Mouse (Mus musculus) urinary bladder, postnatal 10 days (tissue): ENCODE results near the gene Clybl.

ENCODE experiments used
- DNase-seq: peaks from one replicate; pipeline ENCODE4 v3.0.0; 2022; ENCODE audit warnings: low spot score

Gene Clybl

DNA sequence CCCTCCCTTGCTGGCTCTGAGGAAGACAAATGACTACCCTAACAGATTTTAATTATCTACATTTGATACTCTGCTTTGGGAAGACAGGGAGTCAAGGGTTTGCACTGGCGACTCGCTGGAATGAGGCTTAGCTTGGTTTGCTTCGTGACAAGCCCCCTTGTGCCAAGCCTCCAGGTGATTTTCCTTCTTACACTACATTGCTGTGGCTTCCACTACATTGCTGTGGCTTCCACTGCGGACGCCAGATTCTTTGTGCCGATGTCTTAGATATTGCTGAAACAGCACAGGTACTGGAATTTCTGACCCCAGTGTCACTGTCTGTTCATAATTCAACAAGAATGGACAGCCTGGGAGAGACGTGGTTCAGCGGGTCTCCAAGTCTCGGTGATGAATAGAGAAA, 180.3 kb downstream of the Clybl start:
- no peak for DNase-seq

DNA sequence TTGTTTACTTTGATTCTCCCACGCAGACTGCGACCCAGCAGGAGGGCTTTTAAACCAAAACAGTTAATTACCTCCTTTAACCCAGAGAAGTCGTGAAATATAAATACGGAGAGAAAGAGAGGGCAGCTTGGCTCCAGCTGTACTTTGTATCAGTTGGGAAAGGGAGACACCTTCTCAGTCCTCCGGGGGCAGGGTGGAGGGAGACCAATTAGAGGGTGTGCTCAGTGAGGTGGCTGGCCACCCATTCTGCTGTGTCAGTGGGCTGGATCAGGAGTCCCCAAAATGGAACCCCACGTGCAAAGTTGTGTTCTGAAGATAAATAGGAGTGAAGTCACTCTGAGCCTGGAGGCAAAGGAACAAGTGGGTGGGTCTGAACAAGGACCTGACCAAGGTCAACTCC, 181.7 kb downstream of the Clybl start:
- no peak for DNase-seq

- DNase-seq, result no peak
Measured at GRCm38 (mm10) chr14:122364026-122364425, 182.5 kb downstream of the Clybl start.

GRCm38 (mm10) chr14:122367252-122367868, 185.9 kb downstream of the Clybl start:
- no peak for DNase-seq

- no peak for DNase-seq
Measured at GRCm38 (mm10) chr14:122367882-122368418, 186.4 kb downstream of the Clybl start.

GRCm38 (mm10) chr14:122368501-122368900, 187.0 kb downstream of the Clybl start:
- DNase-seq, result no peak

DNA sequence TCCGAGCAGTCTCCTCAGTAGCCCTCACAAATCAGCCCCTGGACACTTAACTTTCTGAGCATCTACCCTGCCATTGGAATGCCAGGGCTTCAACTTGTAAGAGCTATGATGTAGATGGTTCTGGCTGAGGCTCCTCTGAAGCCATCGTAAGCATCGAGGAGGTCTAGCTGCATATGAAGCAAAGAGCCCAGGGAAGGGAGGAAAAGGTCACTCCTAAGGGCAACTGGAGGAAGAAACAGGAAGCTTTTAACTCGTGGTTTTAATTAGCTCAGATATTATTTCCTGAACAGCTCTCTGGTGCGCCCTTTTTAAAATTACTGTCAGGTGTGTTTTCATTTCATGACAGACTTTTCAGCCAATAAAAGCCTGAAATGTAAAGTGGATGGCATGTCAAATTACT, 190.5 kb downstream of the Clybl start:
- DNase-seq, result no peak

DNA sequence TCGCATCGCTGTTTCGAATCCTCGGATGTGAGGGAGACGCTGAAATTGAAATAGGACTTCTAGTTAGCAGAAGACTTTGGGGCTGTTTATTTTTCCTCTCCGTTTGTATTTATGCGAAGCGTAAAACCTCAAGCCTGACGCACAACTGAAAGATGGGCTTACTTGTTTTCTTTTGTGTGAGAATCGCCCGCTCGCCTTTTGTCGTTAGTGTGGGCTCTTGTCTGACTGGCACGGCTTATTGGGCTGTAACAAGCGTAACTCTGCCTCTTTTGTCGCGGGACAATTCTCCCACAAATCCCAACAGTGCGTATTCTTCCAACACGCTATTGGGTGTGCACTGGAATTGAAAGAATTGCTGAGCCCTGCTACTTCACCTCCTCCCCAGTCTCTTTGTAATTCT, 192.0 kb downstream of the Clybl start:
- DNase-seq, result no peak

GRCm38 (mm10) chr14:122374285-122374997, 192.9 kb downstream of the Clybl start:
- no peak for DNase-seq

DNA sequence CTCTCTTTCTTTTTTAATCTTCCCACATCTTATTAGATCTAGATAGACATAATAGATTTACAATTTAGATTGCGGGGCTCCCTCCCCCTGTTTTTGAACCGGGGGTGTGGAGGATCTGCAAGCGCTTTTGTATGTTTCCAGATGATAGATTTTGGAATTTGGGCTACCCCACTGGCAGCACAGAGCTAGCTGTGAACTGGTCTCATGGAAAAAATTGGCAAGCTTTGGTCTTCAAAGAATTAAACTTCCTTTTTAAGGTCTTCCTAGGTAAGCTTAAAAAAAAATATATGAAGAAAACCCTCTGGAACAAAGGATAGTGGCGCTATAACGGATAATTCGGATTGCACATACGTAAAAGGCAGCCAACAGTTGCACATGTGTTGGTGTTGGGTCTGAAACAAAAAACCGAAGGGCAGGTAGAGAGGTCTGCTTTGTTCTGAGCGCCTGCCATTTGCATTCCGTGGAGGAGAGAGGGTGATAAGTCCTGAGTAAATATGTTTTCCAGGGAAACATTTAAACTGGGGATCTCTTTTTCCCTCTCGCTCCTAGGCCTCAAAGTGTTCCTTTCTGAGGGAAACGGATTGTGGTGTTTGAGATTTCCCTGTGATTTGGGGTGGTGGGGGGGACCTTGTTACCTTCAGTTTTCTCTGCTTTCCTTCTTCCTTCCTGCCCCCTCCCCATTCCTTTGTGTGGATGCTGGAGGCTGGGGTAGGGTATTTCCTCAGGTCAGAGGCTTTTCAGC, 193.7 kb downstream of the Clybl start:
- DNase-seq, result no peak

DNA sequence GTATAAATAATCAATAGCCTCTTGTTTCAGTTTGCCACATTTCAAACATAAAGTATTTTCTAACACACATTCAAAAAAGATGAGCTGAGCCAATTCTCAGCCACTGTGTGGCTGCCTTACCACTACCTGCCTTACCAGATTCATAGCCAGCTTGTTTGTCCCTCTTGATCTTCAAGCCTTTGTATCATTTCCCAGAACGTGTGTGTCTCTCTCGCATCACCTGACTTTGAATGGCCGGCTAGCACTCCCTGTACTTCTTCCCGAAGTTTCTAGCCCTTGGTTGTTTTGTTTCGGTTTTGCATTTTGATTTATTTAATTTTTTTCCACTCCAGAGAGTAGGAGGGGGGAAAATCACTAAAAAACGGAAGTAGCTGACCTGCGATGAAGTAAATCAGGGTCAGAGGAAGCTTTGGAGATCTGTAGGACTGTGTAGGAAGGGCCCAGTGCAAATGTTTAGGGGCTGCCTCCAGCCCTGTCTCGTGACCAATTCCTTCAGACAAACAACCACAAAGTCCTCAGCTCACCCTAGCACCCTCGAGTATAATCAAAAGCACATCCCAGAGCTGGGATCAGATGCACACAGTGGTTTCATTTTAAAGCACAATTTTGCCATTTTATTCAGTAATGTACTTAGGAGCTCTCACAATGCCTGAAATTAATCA, 195.1 kb downstream of the Clybl start:
- DNase-seq, result no peak

GRCm38 (mm10) chr14:122377681-122378080, 196.2 kb downstream of the Clybl start:
- DNase-seq, result no peak

- DNase-seq, result no peak
Measured at GRCm38 (mm10) chr14:122379076-122379475, 197.6 kb downstream of the Clybl start.

DNA sequence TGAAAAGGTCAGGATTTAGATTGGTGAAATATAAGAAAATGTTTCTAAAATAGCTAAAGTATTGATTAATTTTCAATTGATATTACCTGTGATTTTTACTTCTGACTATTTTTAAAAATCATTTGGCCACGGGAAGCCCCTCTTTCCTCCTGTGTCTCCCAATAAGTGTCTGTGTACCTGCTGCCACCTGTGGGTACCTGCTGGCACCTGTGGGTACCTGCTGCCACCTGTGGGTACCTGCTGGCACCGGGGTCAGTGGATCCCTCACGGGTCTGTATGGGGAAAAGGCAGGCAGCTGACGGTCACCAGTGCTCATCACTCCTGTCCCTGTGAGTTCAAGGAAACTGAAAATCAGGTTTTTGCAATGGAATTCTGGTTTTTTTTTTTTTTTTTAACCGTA, 198.5 kb downstream of the Clybl start:
- no peak for DNase-seq

DNA sequence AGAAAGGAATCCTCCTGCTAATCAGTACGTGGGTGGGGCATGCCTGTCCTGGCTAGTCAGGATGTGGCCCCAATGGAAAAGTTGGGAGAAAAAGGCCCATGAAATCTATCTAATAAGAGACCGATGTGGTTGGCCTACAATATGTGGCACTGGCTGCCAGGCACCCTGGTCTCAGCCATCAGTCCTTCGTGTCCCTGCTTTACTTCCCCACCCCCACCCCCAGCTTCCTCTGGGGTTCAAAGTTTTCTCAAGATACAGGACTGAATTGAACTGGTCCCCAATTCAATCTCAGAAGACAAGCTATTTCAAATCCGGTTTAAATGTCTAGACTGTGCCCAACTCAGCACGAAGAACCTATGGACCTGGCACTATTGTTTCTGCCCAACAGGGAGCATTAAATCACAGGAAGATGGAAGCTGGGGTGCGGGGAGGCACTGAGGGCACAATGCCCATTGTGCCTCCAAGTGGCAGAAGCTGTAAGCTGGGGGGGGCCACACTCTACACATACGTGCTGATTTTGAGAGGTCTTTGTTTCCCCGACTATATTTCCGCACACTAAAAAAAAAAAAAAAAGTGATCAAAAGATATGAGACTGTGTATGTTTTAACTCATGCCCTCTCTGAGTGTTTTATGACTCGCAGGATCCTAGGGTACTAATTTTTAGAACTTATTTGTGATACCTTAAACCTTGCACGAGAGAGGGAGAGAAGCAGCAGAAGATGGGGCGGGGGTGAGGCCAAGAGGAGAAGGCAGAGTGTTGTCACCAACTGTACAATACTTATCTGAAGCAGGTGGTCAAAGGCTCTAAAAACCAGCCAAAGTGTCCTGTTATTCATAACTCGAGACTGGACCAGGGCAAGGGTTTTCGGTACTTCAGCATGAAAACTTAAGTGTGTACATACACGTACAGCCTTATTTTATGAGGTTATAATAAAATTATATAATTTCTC, 199.7 kb downstream of the Clybl start:
- no peak for DNase-seq

GRCm38 (mm10) chr14:122382281-122382680, 200.8 kb downstream of the Clybl start:
- no peak for DNase-seq

DNA sequence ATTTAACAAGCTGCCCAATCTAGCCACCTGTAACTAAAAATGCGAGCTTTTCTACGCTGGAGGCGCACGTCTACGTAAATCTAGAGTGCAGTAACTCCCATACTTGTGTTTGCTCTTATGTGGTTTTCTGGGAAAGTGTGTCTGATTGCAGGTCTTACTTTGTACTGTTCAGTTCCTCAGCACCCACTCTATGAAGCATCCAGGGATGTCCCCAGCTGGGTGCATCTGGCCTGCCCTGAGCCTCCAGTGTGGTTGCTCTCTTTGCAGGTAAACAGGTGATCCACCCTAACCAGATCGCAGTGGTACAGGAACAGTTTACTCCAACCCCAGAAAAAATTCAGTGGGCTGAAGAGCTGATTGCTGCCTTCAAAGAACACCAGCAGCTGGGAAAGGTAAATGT, 202.4 kb downstream of the Clybl start:
- DNase-seq, result no peak

- no peak for DNase-seq
Measured at GRCm38 (mm10) chr14:122384447-122385237, 203.1 kb downstream of the Clybl start.

GRCm38 (mm10) chr14:122385238-122385534, 203.7 kb downstream of the Clybl start:
- no peak for DNase-seq

- DNase-seq, result no peak
Measured at GRCm38 (mm10) chr14:122385758-122386157, 204.3 kb downstream of the Clybl start.
